Comparison of ENCODE assay signal across 8 mouse cellular contexts in genomic region chr5:138116255-138117198, GRCm38 (mm10). TPM values are rescaled to one million over a fixed set of nuclear protein-coding genes. Genes with fewer than 3 reads are reported as not detected.
DNase-seq lines count a peak whose midpoint lies in the region; ATAC-seq and TF ChIP-seq lines count a peak whose summit lies in the region.

Zscan21 (plus strand) TSS chr5:138116903.

- WGBS in bone marrow, adult 2 months = 7% methylated on average over 38 of the region's 38 CpGs
- 5% methylated on average over 38 of the region's 38 CpGs for whole genome bisulfite sequencing in embryonic facial prominence, embryonic 15.5 days
- 6% methylated on average over 38 of the region's 38 CpGs for WGBS in limb, embryonic 14.5 days
- 6% methylated on average over 38 of the region's 38 CpGs for WGBS in midbrain, postnatal 0 days

- peaks cover 2% of the 10 kb centered on the region for H3K4me1 ChIP-seq in bone marrow, adult 2 months (ENCODE audit: control insufficient read depth, insufficient read depth, low read length)
- peaks cover 13% of the 10 kb centered on the region for H3K4me1 ChIP-seq in embryonic facial prominence, embryonic 15.5 days
- peaks cover 9% of the 10 kb centered on the region for H3K4me1 ChIP-seq in limb, embryonic 14.5 days (ENCODE audit: control insufficient read depth, insufficient read depth, low read length)
- H3K4me1 ChIP-seq in midbrain, postnatal 0 days (ENCODE audit: insufficient read depth, low read length) = no peaks in the 10 kb centered on the region

- H3K27me3 ChIP-seq in embryonic facial prominence, embryonic 15.5 days = no peaks in the 10 kb centered on the region
- no peaks in the 10 kb centered on the region for H3K27me3 ChIP-seq in limb, embryonic 14.5 days (ENCODE audit: control insufficient read depth, insufficient read depth, low read length)
- no peaks in the 10 kb centered on the region for H3K27me3 ChIP-seq in midbrain, postnatal 0 days (ENCODE audit: insufficient read depth, low read length)

- H3K4me3 ChIP-seq in bone marrow, adult 2 months (replicated peaks; ENCODE audit: control insufficient read depth, low read depth, low read length) = peak within 1 kb of the TSS; percentile 99
- peak within 1 kb of the TSS; percentile 75 for H3K4me3 ChIP-seq in embryonic facial prominence, embryonic 15.5 days (replicated peaks)
- peak within 1 kb of the TSS; percentile 61 for H3K4me3 ChIP-seq in limb, embryonic 14.5 days (replicated peaks; ENCODE audit: low read length)
- H3K4me3 ChIP-seq in midbrain, postnatal 0 days (ENCODE audit: low read depth, low read length) = peak within 1 kb of the TSS; percentile 66

- ATAC-seq in embryonic facial prominence, embryonic 15.5 days (ENCODE audit: insufficient number of reproducible peaks, low FRiP score, low TSS enrichment, low read depth) = peak; percentile 93
- ATAC-seq in limb, embryonic 14.5 days (ENCODE audit: low FRiP score, low read depth) = peak; percentile 95
- peak; percentile 96 for ATAC-seq in midbrain, postnatal 0 days (ENCODE audit: low FRiP score)

- TF ChIP-seq POLR2A in bone marrow, adult 2 months (IDR thresholded peaks at IDR 0.05; ENCODE audit: borderline replicate concordance, control insufficient read depth, low read depth, low read length) = peak; percentile 85; the same call in 1 of the 2 replicates
- TF ChIP-seq POLR2A in limb, embryonic 14.5 days (IDR thresholded peaks at IDR 0.05; ENCODE audit: borderline replicate concordance, extremely low read depth, insufficient read depth, insufficient read length) = peak; percentile 59; the same call in 1 of the 2 replicates

- H3K4me2 ChIP-seq in embryonic facial prominence, embryonic 15.5 days (replicated peaks) = peak within 1 kb of the TSS; percentile 58
- peak within 1 kb of the TSS; percentile 45 for H3K4me2 ChIP-seq in limb, embryonic 14.5 days (replicated peaks; ENCODE audit: low read depth, low read length, severe bottlenecking)
- peak within 1 kb of the TSS; percentile 48 for H3K4me2 ChIP-seq in midbrain, postnatal 0 days (ENCODE audit: low read depth, low read length, poor library complexity, severe bottlenecking)

- no peaks in the 10 kb centered on the region for H3K9me3 ChIP-seq in embryonic facial prominence, embryonic 15.5 days (replicated peaks)
- H3K9me3 ChIP-seq in limb, embryonic 14.5 days (ENCODE audit: control insufficient read depth, low read length) = no peaks in the 10 kb centered on the region
- H3K9me3 ChIP-seq in midbrain, postnatal 0 days (ENCODE audit: low read length) = no peaks in the 10 kb centered on the region

- TF ChIP-seq CTCF in bone marrow, adult 2 months (IDR thresholded peaks at IDR 0.05; ENCODE audit: control insufficient read depth, insufficient read depth, low read length) = peak; percentile 7; the same call in 1 of the 2 replicates
- TF ChIP-seq CTCF in midbrain, postnatal 0 days (IDR thresholded peaks at IDR 0.05) = peak; percentile 33

- DNase-seq in 416B (ENCODE audit: low read depth) = peak; percentile 94
- peak; percentile 90 for DNase-seq in heart, adult 8-10 months (ENCODE audit: low spot score)
- peak; percentile 91 for DNase-seq in kidney, adult 9 months
- DNase-seq in limb, embryonic 14.5 days (ENCODE audit: low spot score) = peak; percentile 93
- DNase-seq in midbrain, postnatal 0 days (ENCODE audit: low spot score) = peak; percentile 94
- DNase-seq in spleen, postnatal 14 days (ENCODE audit: low spot score in 2 of 2) = peak; percentile 70 to 81

- H3K36me3 ChIP-seq in embryonic facial prominence, embryonic 15.5 days = peaks cover 4% of the 10 kb centered on the region; the same call in 1 of the 2 replicates
- H3K36me3 ChIP-seq in limb, embryonic 14.5 days (ENCODE audit: control insufficient read depth, insufficient read depth, low read length) = peaks cover 16% of the 10 kb centered on the region
- no peaks in the 10 kb centered on the region for H3K36me3 ChIP-seq in midbrain, postnatal 0 days (ENCODE audit: insufficient read depth, low read length)

- peak within 1 kb of the TSS; percentile 89 for H3K27ac ChIP-seq in bone marrow, adult 2 months (ENCODE audit: control insufficient read depth, insufficient read depth, low read depth, low read length, poor library complexity)
- peak within 1 kb of the TSS; percentile 98 for H3K27ac ChIP-seq in embryonic facial prominence, embryonic 15.5 days (replicated peaks)
- peak within 1 kb of the TSS; percentile 92 for H3K27ac ChIP-seq in limb, embryonic 14.5 days (replicated peaks; ENCODE audit: low read depth, low read length)
- H3K27ac ChIP-seq in midbrain, postnatal 0 days (ENCODE audit: low read depth, low read length) = peak within 1 kb of the TSS; percentile 89

- peak within 1 kb of the TSS; percentile 55 for H3K9ac ChIP-seq in embryonic facial prominence, embryonic 15.5 days
- H3K9ac ChIP-seq in limb, embryonic 14.5 days (ENCODE audit: low read depth, low read length, severe bottlenecking) = peak within 1 kb of the TSS; percentile 67
- H3K9ac ChIP-seq in midbrain, postnatal 0 days (replicated peaks; ENCODE audit: low read length, poor library complexity, severe bottlenecking) = peak within 1 kb of the TSS; percentile 75

RNA-seq across cellular contexts. Expression of gene Zscan21, which starts in this region (rescaled TPM):
- polyA plus RNA-seq in bone marrow, adult 2 months (2011; ENCODE audit: insufficient read depth, insufficient read length, low replicate concordance, missing spikeins) = 4.3 and 6.5 TPM in 2 replicates
- polyA plus RNA-seq in embryonic facial prominence, embryonic 15.5 days (2015; fragmentation: Nextera tagmentation; extraction: Ambion mirVana) = 54.0 and 58.1 TPM in 2 replicates
- 10 to 100 TPM; 11.2 to 12.9 (median 11.9) TPM for total RNA-seq in heart, adult 8-10 months (2022)
- polyA plus RNA-seq in limb, embryonic 14.5 days (2012; rRNA removed) = 31.5 and 38.3 TPM in 2 replicates
- 59.8 and 70.0 TPM in 2 replicates for polyA plus RNA-seq in limb, embryonic 14.5 days (2014; fragmentation: Nextera tagmentation; extraction: Ambion mirVana)
- 20.7 and 22.1 TPM in 2 replicates for total RNA-seq in midbrain, postnatal 0 days (2014; rRNA removed)
- 54.3 and 57.1 TPM in 2 replicates for polyA plus RNA-seq in midbrain, postnatal 0 days (2015; fragmentation: Nextera tagmentation; extraction: Ambion mirVana)

Comparison
In these comparisons a context has a peak if more than half of its experiments do, and no peak if none do; other contexts are left out.
1. Peak in every context shown above with its lines: DNase-seq, ATAC-seq, H3K4me3 ChIP-seq and H3K27ac ChIP-seq.